Mouse (Mus musculus) heart, postnatal 0 days (tissue): Measurements from ENCODE around the gene Hoxc12.

Experiments
- CTCF ChIP-seq: IDR thresholded peaks from 2 replicates; pipeline ENCODE4 v1.5.1; 2016; ENCODE audit warnings: antibody characterized with exemption, control low read depth, low read depth
- EP300 ChIP-seq: IDR thresholded peaks from 2 replicates; pipeline ENCODE4 v1.6.1; 2016; ENCODE audit warnings: antibody characterized with exemption, low read depth

DNA sequence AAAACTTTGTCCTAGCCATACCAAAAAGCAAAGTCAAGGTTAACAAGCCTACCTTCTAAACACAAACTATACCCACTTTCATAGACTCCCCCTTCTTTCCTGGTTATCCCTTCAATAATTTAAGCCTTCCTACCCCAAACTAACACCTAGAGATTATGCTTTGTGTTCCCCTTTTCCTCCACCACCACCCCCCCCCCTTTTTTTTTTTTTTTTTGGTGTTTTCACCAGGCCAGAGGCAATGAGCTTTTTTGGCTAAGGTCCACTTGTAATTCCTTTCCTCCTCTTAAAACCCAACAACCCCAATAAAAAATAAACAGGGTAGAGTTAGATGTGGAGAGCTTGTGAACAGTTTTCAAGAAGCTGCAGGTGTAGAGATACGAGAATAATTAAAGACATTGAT, 32.7 kb downstream of the Hoxc12 start:
- TF ChIP-seq EP300 (no peak), CTCF (no peak)
